ENCODE assay signal across 19 mouse cellular contexts in the genomic region with DNA sequence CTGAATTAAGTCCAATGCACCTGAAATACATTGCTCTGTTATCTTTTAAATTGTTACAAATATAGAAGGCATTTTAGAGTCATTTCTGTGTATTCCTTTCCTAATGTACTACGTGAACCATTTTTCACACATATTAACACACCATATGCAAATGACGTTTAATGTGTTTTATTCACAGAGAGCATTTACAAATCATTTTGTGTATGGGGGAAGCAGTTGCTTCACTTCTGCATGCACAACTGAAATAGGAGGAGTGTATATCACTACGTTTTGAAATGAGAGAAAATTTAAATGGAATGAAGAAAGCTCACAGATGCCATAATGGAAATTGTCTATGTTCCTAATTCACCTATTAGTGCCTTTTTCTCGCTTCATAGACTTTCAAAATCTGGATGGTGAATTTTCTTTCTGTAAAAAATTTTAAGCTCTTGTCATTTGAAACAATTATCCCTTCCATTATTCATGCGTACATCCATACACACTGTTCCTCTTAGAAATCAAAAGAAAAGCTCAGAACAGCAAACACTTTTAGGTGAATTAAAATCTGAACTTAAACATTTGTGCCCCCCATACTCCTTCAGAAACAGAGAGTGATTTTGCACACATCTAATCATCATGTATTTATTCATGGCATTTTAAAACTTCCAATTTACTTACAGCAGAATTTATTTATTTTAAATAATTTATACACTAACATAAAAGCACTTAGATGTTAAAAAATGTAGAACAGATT.
DNase-seq lines count a peak whose midpoint lies in the region; ATAC-seq and TF ChIP-seq lines count a peak whose summit lies in the region.
"Had no signal": no experiment of that assay in that cellular context is flagged by ENCODE, and none has a peak within 500 bp of the region (broad histone marks: within the 10 kb centered on the region; RNA-seq: fewer than 3 reads in every experiment).

No protein-coding gene starts in this region.

- no peak for TF ChIP-seq POLR2A in brain, embryonic 14.5 days (IDR thresholded peaks at IDR 0.05; ENCODE audit: borderline replicate concordance, extremely low read depth, insufficient read depth, insufficient read length, poor library complexity, severe bottlenecking)

- no peaks in the 10 kb centered on the region for H3K36me3 ChIP-seq in forebrain, embryonic 11.5 days (ENCODE audit: control insufficient read depth, insufficient read depth, low read length)
- H3K36me3 ChIP-seq in forebrain, embryonic 10.5 days (replicated peaks), result no peaks in the 10 kb centered on the region
- H3K36me3 ChIP-seq in hindbrain, embryonic 12.5 days, result no peaks in the 10 kb centered on the region
- no peaks in the 10 kb centered on the region for H3K36me3 ChIP-seq in midbrain, embryonic 15.5 days (replicated peaks)
- H3K36me3 ChIP-seq: embryonic facial prominence, embryonic 15.5 days; heart, embryonic 12.5 days; limb, embryonic 12.5 days; liver, embryonic 13.5 days had no signal

- no peak overlapping the region for H3K4me2 ChIP-seq in forebrain, embryonic 11.5 days (ENCODE audit: low read depth, low read length, severe bottlenecking)
- no peak overlapping the region for H3K4me2 ChIP-seq in hindbrain, embryonic 12.5 days (replicated peaks)
- H3K4me2 ChIP-seq in midbrain, embryonic 15.5 days, result peak overlapping the region; percentile 15; the same call in 1 of the 2 replicates
- H3K4me2 ChIP-seq: embryonic facial prominence, embryonic 15.5 days; heart, embryonic 12.5 days; limb, embryonic 12.5 days; liver, embryonic 13.5 days; lung, embryonic 14.5 days had no signal

- H3K27me3 ChIP-seq in forebrain, embryonic 11.5 days (ENCODE audit: control insufficient read depth, insufficient read depth, low read length), result no peaks in the 10 kb centered on the region
- H3K27me3 ChIP-seq in forebrain, embryonic 10.5 days (ENCODE audit: poor library complexity, severe bottlenecking), result no peaks in the 10 kb centered on the region
- no peaks in the 10 kb centered on the region for H3K27me3 ChIP-seq in hindbrain, embryonic 12.5 days
- no peaks in the 10 kb centered on the region for H3K27me3 ChIP-seq in midbrain, embryonic 15.5 days (replicated peaks)
- H3K27me3 ChIP-seq: embryonic facial prominence, embryonic 15.5 days; heart, embryonic 12.5 days; limb, embryonic 12.5 days; liver, embryonic 13.5 days had no signal

- H3K9me3 ChIP-seq in forebrain, embryonic 11.5 days (ENCODE audit: control insufficient read depth, low read length), result no peaks in the 10 kb centered on the region
- H3K9me3 ChIP-seq in forebrain, embryonic 10.5 days, result no peaks in the 10 kb centered on the region
- H3K9me3 ChIP-seq in hindbrain, embryonic 12.5 days (replicated peaks), result no peaks in the 10 kb centered on the region
- H3K9me3 ChIP-seq in midbrain, embryonic 15.5 days, result no peaks in the 10 kb centered on the region
- H3K9me3 ChIP-seq: embryonic facial prominence, embryonic 15.5 days; heart, embryonic 12.5 days; limb, embryonic 12.5 days; liver, embryonic 13.5 days had no signal

- no peak overlapping the region; the same call in 1 of the 2 replicates for H3K27ac ChIP-seq in forebrain, embryonic 11.5 days (ENCODE audit: low read depth, low read length)
- H3K27ac ChIP-seq in forebrain, embryonic 10.5 days, result no peak overlapping the region
- peak overlapping the region; percentile 84 for H3K27ac ChIP-seq in hindbrain, embryonic 12.5 days
- H3K27ac ChIP-seq in midbrain, embryonic 15.5 days, result peak overlapping the region; percentile 82
- H3K27ac ChIP-seq: embryonic facial prominence, embryonic 15.5 days; limb, embryonic 12.5 days; liver, embryonic 13.5 days had no signal

- H3K4me3 ChIP-seq in forebrain, embryonic 11.5 days (ENCODE audit: low read depth, low read length), result no peak overlapping the region
- H3K4me3 ChIP-seq in forebrain, embryonic 10.5 days, result no peak overlapping the region
- H3K4me3 ChIP-seq in hindbrain, embryonic 12.5 days, result no peak overlapping the region
- H3K4me3 ChIP-seq in midbrain, embryonic 15.5 days, result no peak overlapping the region
- H3K4me3 ChIP-seq: embryonic facial prominence, embryonic 15.5 days; heart, embryonic 12.5 days; limb, embryonic 12.5 days; liver, embryonic 13.5 days had no signal

- TF ChIP-seq CTCF in brain, embryonic 14.5 days (IDR thresholded peaks at IDR 0.05; ENCODE audit: borderline replicate concordance, extremely low read depth, insufficient read depth, insufficient read length), result no peak

- H3K9ac ChIP-seq in forebrain, embryonic 11.5 days (ENCODE audit: low read length), result no peak overlapping the region
- no peak overlapping the region for H3K9ac ChIP-seq in hindbrain, embryonic 12.5 days
- no peak overlapping the region for H3K9ac ChIP-seq in midbrain, embryonic 15.5 days
- H3K9ac ChIP-seq: embryonic facial prominence, embryonic 15.5 days; heart, embryonic 12.5 days; limb, embryonic 12.5 days; liver, embryonic 13.5 days; lung, embryonic 14.5 days had no signal

- H3K4me1 ChIP-seq in forebrain, embryonic 11.5 days (replicated peaks; ENCODE audit: control insufficient read depth, insufficient read depth, low read length), result 0 out of 2 replicates have a peak, but pooled peaks cover 2% of the 10 kb centered on the region
- peaks cover 10% of the 10 kb centered on the region; the same call in 1 of the 2 replicates for H3K4me1 ChIP-seq in forebrain, embryonic 10.5 days
- 0 out of 2 replicates have a peak, but pooled peaks cover 3% of the 10 kb centered on the region for H3K4me1 ChIP-seq in hindbrain, embryonic 12.5 days
- H3K4me1 ChIP-seq in midbrain, embryonic 15.5 days, result peaks cover 9% of the 10 kb centered on the region; the same call in 1 of the 2 replicates
- H3K4me1 ChIP-seq: embryonic facial prominence, embryonic 15.5 days; heart, embryonic 12.5 days; limb, embryonic 12.5 days; liver, embryonic 13.5 days had no signal

- peak; percentile 11; the same call in 1 of the 2 replicates for ATAC-seq in forebrain, embryonic 11.5 days (replicated peaks; ENCODE audit: low FRiP score)
- ATAC-seq in hindbrain, embryonic 12.5 days (ENCODE audit: low FRiP score), result 0 out of 2 replicates have a peak, but pooled peaks have one; percentile 14
- peak; percentile 43 for ATAC-seq in midbrain, embryonic 15.5 days (replicated peaks)

- 64% methylated on average over 5 of the region's 5 CpGs for WGBS in forebrain, embryonic 11.5 days
- WGBS in forebrain, embryonic 10.5 days, result 80% methylated on average over 5 of the region's 5 CpGs
- 57% methylated on average over 5 of the region's 5 CpGs for WGBS in hindbrain, embryonic 12.5 days
- 34% methylated on average over 5 of the region's 5 CpGs for WGBS in midbrain, embryonic 15.5 days

- DNase-seq in forebrain, embryonic 11.5 days (ENCODE audit: low spot score), result no peak
- no peak for DNase-seq in forebrain, embryonic 10.5 days (ENCODE audit: extremely low spot score, low spot score)
- peak; percentile 74 for DNase-seq in brain, embryonic 14.5 days (ENCODE audit: low read depth)
- DNase-seq in retina, embryonic 14.5 days (ENCODE audit: low spot score), result no peak
- no peak for DNase-seq in thymus, postnatal 36 days
- DNase-seq in embryo, embryonic 9.5 days (ENCODE audit: extremely low spot score), result no peak
- DNase-seq: adrenal gland, adult 8-10 months; cerebellum, adult 11-12 months; kidney, adult 8-10 months; kidney, postnatal 14 days; liver, embryonic 13.5 days; lung, embryonic 14.5 days; lung, postnatal 36 days; thymus, postnatal 14 days had no signal

Comparison
In these comparisons a context has a peak if more than half of its experiments do, and no peak if none do; other contexts are left out.
1. H3K27ac ChIP-seq: peak in hindbrain, embryonic 12.5 days (single experiment) and midbrain, embryonic 15.5 days (single experiment); none in forebrain, embryonic 11.5 days (single experiment) and forebrain, embryonic 10.5 days (single experiment).
2. Peak in every context shown above with its lines, with median percentiles within 50 percentile points of each other: ATAC-seq.